Mouse (Mus musculus) embryonic facial prominence, embryonic 11.5 days (tissue): ENCODE measurements around the gene Tex33. TPM values are rescaled to one million over a fixed set of nuclear protein-coding genes. Genes with fewer than 3 reads are reported as not detected.

Experiments
- ATAC-seq: fragments of 200-750 bp; cut with Nextera tagmentation; replicated peaks from 2 replicates; pipeline ENCODE4 v1.8.0; 2017; ENCODE audit warnings: low read depth; ENCODE audit not compliant: insufficient number of reproducible peaks, low FRiP score, low TSS enrichment
- DNase-seq: peaks from one replicate; pipeline ENCODE4 v3.0.0-alpha.2; 2015; ENCODE audit warnings: low spot score
- H3K27ac ChIP-seq: fragments of 300-500 bp; sonication (generic); replicated peaks from 2 replicates; pipeline ENCODE4 v1.5.1; 2014; ENCODE audit warnings: mild to moderate bottlenecking, low read depth, low read length, control low read depth
- H3K27me3 ChIP-seq: fragments of 300-500 bp; sonication (generic); 2 replicates; pipeline ENCODE4 v1.6.1; 2014; ENCODE audit warnings: mild to moderate bottlenecking, low read length, moderate library complexity, mixed read lengths; ENCODE audit not compliant: control insufficient read depth, insufficient read depth
- H3K36me3 ChIP-seq: fragments of 300-500 bp; sonication (generic); replicated peaks from 2 replicates; pipeline ENCODE4 v1.6.1; 2014; ENCODE audit warnings: low read depth, mild to moderate bottlenecking, low read length, moderate library complexity, mixed read lengths; ENCODE audit not compliant: control insufficient read depth, insufficient read depth
- H3K4me1 ChIP-seq: fragments of 300-500 bp; sonication (generic); 2 replicates; pipeline ENCODE4 v1.6.1; 2014; ENCODE audit warnings: low read length, mixed read lengths; ENCODE audit not compliant: control insufficient read depth, insufficient read depth
- H3K4me2 ChIP-seq: fragments of 300-500 bp; sonication (generic); 2 replicates; pipeline ENCODE4 v1.6.1; 2014; ENCODE audit warnings: low read depth, mild to moderate bottlenecking, control low read depth, low read length, moderate library complexity
- H3K4me3 ChIP-seq: fragments of 300-500 bp; sonication (generic); 2 replicates; pipeline ENCODE4 v1.5.1; 2014; ENCODE audit warnings: low read depth, low read length, control low read depth
- H3K9ac ChIP-seq: fragments of 300-500 bp; sonication (generic); replicated peaks from 2 replicates; pipeline ENCODE4 v1.6.1; 2014; ENCODE audit warnings: mild to moderate bottlenecking, control low read depth, low read length
- H3K9me3 ChIP-seq: fragments of 300-500 bp; sonication (generic); replicated peaks from 2 replicates; pipeline ENCODE4 v1.6.1; 2016; ENCODE audit warnings: mild to moderate bottlenecking, low read length, inconsistent platforms, mixed read lengths; ENCODE audit not compliant: control insufficient read depth
- WGBS: fragments of 180-500 bp; shearing (Covaris S2); extraction: QIAGEN DNeasy Blood & Tissue Kit; methylation state at CpG from one replicate; pipeline ENCODE4 v1.1.7; 2014; 5-methylcytosine and 5-hydroxymethylcytosine counted together
- polyA plus RNA-seq: library from polyadenylated mRNA; unstranded; fragments of >200 nt; fragmentation: Nextera tagmentation; extraction: Ambion mirVana; gene quantifications from 2 replicates; pipeline ENCODE4 v1.2.1, GENCODE M21; 2014

Tex33 gene
- polyA plus RNA-seq, 1 experiment from 2014 or later: not detected

DNA sequence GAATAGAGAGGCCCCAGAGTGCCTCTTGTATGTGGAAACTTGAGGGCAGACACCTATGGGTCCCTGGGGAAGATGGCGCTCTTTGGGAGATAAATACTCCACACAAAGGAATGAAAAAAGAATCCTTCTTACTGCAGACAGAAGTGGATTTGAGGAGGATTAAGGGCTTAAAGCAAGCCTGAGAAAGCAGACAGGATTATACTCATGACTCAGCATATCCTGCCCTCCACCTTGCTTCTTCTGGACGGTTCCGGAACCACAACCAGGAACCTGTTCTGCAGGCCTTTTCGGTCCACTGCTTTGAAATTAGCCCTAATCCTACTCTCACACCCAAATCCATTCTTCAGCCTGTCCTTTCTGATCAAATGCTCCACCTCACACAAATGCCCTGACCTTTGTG lies 13.6 kb downstream of the Tex33 start:
- H3K4me3 ChIP-seq: no peak overlapping the region
- H3K9ac ChIP-seq: no peak overlapping the region
- H3K27ac ChIP-seq: no peak overlapping the region
- no peak overlapping the region for H3K4me2 ChIP-seq
- H3K36me3 ChIP-seq: no peaks in the 10 kb centered on the region
- ATAC-seq (no peak), DNase-seq (no peak)
- no peaks in the 10 kb centered on the region for H3K4me1 ChIP-seq
- no peaks in the 10 kb centered on the region for H3K27me3 ChIP-seq
- no peaks in the 10 kb centered on the region for H3K9me3 ChIP-seq
- WGBS: 86% methylated on average over 4 of the region's 4 CpGs

DNA sequence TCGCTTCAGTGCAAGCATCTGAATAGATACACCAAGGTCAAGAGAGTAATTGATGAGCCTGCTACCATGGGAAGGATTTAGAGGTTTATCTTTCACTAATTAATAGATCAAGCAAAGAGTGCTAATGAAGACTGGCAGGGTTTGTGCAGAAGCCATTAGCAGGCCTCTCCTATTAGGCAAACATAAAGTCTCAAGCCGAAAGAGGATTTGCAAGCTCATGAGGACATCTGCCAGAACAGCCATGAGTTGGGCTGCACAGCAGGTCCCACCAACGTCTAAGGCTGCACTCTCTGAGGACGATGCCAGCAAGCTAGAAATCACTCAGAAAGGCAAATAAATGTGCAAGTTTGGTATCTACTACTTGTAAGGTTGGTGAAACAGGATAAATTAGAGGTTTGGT lies 15.0 kb downstream of the Tex33 start:
- Histone ChIP-seq H3K4me1 (no peaks in the 10 kb centered on the region), H3K27ac (no peak overlapping the region), H3K9me3 (no peaks in the 10 kb centered on the region), H3K9ac (no peak overlapping the region), H3K4me2 (no peak overlapping the region), H3K27me3 (no peaks in the 10 kb centered on the region), H3K4me3 (no peak overlapping the region), H3K36me3 (no peaks in the 10 kb centered on the region)
- 73% methylated on average over 4 of the region's 4 CpGs for WGBS
- DNase-seq (no peak), ATAC-seq (no peak)

DNA sequence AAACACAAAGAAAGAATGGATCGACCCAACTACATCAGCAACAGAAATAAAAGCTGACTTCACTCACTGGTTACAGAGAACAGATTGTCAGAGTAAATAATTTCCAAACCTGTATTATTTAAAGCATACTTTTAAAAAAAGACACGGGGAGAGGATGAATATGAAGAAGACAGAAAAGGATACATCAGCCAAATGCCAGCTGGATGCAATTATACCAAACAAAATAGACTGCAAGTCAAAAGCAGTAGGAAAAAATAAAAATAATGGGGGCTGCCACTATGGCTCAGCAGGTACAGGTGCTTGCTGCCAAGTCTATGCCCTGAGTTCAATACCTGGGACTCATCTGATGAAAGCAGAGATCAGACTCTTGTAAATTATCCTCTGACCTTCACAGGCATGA lies 15.5 kb downstream of the Tex33 start:
- Histone ChIP-seq H3K4me3 (no peak overlapping the region), H3K9me3 (no peaks in the 10 kb centered on the region), H3K36me3 (no peaks in the 10 kb centered on the region), H3K9ac (no peak overlapping the region), H3K4me2 (no peak overlapping the region), H3K27me3 (no peaks in the 10 kb centered on the region), H3K4me1 (no peaks in the 10 kb centered on the region), H3K27ac (no peak overlapping the region)
- 77% methylated on average over 2 of the region's 2 CpGs for WGBS
- no peak for DNase-seq
- ATAC-seq: no peak

DNA sequence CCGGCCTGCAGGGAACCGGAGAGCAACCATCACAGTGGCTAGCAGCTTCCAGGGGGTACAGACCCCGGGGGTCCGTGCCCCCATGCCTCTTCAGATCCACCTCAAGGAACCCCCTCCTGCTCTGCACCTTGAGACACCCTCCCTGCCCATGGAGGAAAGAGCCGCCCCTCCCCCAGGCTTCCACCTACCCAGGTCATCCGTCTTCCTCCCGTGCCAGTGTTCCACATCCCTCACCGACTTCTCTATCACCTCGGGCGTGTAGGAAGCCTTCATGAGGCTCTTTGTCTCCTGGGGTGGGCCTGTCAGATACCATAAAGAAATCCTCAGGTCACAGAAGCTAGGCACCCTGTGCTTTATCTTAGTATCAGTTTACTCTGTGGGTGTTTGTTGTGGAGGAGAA lies 17.2 kb downstream of the Tex33 start:
- H3K9ac ChIP-seq: no peak overlapping the region
- no peaks in the 10 kb centered on the region for H3K4me1 ChIP-seq
- ATAC-seq (no peak), DNase-seq (no peak)
- no peaks in the 10 kb centered on the region for H3K36me3 ChIP-seq
- WGBS: 85% methylated on average over 10 of the region's 10 CpGs
- H3K27me3 ChIP-seq: no peaks in the 10 kb centered on the region
- no peak overlapping the region for H3K27ac ChIP-seq
- no peak overlapping the region for H3K4me3 ChIP-seq
- no peaks in the 10 kb centered on the region for H3K9me3 ChIP-seq
- H3K4me2 ChIP-seq: no peak overlapping the region

DNA sequence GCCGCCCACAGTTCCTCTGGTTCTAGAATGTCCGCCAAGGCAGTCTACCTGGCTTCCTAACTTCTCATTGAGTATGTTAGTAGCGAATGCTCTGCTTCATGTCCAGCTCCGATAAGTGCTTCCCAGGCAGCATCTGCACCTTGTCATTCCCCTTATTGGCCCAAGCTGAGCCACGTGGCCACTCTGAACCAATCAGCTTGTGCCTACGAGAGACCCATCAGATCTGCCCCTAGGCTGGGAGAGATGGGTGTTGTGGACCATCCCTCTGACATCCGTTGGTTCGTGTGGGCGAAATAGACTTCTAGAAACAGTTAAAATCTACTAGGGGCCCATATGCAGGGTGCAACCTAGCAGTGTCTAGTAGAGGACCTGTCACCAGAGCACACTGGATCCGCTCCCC lies 17.9 kb downstream of the Tex33 start:
- Histone ChIP-seq H3K4me3 (no peak overlapping the region), H3K27ac (no peak overlapping the region), H3K27me3 (no peaks in the 10 kb centered on the region), H3K4me2 (no peak overlapping the region), H3K9ac (no peak overlapping the region), H3K9me3 (no peaks in the 10 kb centered on the region), H3K4me1 (no peaks in the 10 kb centered on the region), H3K36me3 (no peaks in the 10 kb centered on the region)
- ATAC-seq: no peak
- WGBS: 86% methylated on average over 10 of the region's 10 CpGs
- no peak for DNase-seq

DNA sequence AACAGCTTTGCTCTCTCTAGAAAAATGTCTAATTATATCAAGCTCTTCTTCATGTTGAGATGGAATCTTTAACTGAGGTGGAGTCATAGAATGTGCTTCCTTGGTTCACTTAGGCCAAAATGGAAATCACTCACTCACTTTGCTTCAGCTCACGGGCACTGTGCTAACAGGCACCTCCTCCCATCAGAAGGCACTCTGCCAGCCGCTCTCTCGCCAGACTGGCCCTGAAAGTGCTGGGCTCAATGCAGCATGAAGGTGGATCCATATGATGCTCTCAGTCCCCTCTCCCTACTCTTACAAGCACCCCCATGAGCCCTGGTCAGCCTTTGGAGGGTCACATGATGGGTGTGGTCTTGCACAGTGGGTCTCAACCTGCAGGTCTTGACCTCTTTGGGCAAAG lies 21.5 kb downstream of the Tex33 start:
- Histone ChIP-seq H3K36me3 (no peaks in the 10 kb centered on the region), H3K4me2 (no peak overlapping the region), H3K27ac (no peak overlapping the region), H3K4me3 (no peak overlapping the region), H3K9me3 (no peaks in the 10 kb centered on the region), H3K27me3 (no peaks in the 10 kb centered on the region; the same call in 1 of the 2 replicates), H3K9ac (no peak overlapping the region), H3K4me1 (no peaks in the 10 kb centered on the region)
- WGBS: 78% methylated on average over 3 of the region's 3 CpGs
- ATAC-seq (no peak), DNase-seq (no peak)

DNA sequence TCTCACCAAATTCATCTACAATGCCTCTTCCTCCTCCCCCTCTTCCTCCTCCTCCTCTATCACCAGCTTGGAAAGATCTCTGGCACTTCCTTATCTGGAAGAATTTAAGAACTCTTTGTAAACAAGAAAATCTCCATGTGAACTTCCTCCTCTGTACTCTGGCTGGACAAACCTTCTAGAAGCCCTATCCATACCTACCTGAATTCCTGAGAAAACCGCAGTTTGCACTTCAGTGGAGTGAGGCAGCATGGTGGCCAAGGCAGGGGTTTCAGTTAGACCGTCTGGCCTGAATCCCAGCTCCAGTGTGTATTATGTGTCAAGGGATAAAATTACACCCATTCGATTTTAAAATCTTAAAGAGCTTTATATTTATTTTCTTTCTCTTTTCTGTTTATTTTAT lies 22.9 kb downstream of the Tex33 start:
- 62% methylated on average over 3 of the region's 3 CpGs for WGBS
- Histone ChIP-seq H3K4me3 (no peak overlapping the region), H3K4me1 (no peaks in the 10 kb centered on the region), H3K4me2 (no peak overlapping the region), H3K27me3 (no peaks in the 10 kb centered on the region; the same call in 1 of the 2 replicates), H3K9ac (no peak overlapping the region), H3K36me3 (no peaks in the 10 kb centered on the region), H3K9me3 (no peaks in the 10 kb centered on the region), H3K27ac (no peak overlapping the region)
- DNase-seq: no peak
- no peak for ATAC-seq

DNA sequence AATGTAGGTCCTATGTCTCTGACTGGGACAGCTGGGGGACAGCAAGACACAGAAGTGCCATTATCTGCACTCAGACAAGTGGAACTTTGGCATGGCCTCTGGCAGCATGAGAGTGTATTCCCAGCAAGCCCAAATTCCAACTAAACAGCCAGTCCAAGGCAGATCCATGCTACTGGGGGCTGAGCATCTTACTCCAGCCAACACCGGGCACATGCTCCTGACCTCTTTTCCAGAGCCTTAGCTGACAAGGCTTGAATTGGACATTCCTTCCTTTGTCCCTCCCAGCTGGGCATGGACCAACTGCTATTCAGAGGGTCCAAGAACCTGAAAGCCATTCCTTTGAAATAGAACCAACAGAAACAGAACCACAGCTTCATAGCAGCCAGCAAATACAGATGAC lies 26.1 kb downstream of the Tex33 start:
- Histone ChIP-seq H3K4me3 (no peak overlapping the region), H3K36me3 (no peaks in the 10 kb centered on the region), H3K9me3 (no peaks in the 10 kb centered on the region), H3K27ac (no peak overlapping the region), H3K9ac (no peak overlapping the region), H3K4me1 (no peaks in the 10 kb centered on the region), H3K4me2 (no peak overlapping the region), H3K27me3 (no peaks in the 10 kb centered on the region; the same call in 1 of the 2 replicates)
- DNase-seq (no peak), ATAC-seq (no peak)
- 67% methylated on average over 1 of the region's 1 CpGs for WGBS
